Mouse (Mus musculus) left cerebral cortex, adult 11 months (tissue): Measurements from ENCODE around the gene Magi2.

Experiments
- DNase-seq: peaks from one replicate; pipeline ENCODE4 v3.0.0; 2022; ENCODE audit warnings: low spot score

Magi2 gene

DNA sequence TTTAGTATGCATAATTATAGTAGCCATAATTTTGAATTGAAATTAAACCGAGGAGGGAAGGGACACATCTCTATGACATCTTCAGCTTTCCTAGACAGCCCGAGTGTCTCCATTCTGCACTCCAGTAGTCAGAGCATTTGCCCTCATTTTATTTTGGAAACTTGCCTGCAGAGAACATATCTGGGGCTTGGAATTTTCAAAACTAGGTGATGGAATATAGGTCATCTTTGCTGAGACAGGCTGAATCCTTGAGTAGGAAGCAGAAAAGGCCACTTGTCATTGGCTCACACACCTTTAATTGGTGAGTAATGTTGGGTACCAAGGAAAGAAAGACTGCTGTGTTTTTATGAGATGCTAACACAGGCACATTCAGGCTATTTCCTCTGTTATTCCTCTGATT lies 724.3 kb downstream of the Magi2 start:
- DNase-seq = no peak

DNA sequence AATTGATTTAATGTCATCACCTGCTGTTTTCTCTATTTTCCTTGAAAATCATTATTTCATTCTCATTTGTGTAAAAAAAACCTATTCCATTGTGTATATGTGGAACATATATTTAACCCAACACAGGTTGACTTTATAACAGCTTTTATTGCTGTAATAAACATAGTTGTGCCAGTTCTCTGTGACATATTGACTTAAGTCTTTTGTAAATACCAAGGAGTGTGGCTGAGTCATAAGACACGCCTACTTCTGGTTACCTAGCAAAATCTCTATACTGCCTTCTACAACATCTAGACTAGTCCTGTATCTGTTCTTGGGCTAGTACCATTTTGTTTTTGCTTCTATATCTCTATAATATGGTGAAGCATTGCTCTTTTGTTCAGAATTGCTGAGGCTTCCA lies 737.3 kb downstream of the Magi2 start:
- DNase-seq = no peak

DNA sequence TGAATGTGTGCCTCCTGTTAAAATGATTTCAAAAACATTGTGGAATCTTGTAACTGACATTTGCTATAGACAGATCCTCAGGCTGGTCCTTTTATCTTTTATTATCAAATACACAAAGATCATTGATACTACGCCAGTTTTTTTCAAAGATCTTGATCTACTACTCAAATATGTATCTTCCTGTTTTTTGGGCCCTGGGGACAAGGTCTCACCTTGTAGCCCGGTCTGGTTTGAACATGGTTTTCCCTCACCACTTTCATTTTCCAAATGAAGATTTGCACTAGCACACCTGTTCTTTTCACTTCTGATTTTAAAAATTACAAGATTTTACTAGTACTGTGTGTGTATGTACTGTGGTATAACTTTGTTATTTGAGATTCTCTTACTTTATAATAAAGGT lies 745.9 kb downstream of the Magi2 start:
- no peak for DNase-seq

DNA sequence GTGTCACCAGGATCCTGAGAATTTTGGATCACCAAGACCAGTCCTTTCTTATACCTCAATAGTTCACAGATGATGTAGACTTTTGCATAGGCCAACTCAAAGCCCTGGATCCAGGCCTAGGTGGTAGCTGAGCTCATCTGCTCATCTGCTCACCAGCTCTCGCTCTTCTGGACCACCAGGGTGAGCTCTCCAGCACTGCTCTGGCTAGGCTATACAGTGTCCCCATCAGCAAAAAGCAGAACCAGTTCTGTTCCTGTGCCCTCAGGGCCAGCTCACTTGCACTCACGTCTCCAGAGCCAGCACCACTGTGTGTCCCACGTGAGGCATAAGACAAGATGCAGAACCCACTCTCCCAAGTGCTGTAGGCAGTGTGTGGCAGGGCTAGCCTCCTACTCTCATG lies 747.0 kb downstream of the Magi2 start:
- DNase-seq = no peak

DNA sequence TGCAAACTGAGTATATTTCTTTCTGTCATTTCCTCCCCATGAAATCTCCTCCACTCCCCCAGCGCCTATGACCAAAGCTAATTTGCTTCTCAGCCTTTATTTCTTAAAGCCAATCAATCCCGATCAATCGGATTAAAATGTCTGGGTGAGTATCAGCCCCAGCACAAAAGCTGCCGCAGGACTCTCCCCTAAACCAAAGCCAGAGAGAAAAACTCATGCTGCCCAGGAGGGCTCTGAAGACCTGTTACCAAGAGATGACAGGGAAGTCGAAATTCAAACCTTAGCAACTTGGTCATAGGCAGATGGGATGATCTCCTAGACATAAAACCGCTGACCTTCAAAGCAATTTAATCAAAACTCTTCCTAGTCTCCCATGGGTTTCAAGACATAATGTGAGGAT lies 754.7 kb downstream of the Magi2 start:
- DNase-seq = no peak

DNA sequence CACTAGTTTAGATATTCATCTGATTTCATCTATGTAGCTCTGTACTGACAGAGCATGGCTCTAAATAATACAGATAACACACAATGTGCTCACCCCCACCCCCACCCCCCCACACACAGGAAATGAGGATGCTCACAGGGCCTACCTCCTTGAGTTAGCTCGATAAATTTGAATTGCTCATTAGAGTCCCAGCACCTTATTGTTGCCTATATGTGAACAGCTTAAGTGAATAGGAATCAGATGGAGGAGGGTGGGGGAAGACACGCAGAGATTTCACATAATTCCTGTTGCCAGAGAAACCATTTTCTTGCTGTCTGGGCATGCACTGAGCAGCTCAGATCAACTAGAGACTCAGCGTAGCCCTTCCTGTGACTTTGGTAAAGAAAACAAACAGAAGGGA lies 755.2 kb downstream of the Magi2 start:
- DNase-seq = no peak

DNA sequence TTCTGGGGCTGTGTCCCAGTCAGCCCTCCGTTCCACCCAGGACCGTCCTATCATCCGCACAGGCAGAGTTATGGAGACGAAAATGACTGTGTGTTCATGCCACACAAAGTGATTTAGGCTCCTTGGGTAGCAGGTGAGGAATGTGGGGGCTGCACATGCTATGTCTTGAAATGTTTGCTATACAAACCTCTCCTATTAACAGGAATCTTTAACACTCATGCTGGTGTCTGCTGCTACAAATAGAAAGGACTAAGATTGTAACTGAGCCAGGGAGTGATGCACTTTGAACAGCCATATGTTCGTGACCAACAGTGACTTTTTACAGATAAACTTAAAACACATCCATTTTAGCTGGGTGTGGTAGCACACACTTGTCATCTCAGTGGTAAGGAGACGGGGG lies 772.6 kb downstream of the Magi2 start:
- DNase-seq = no peak

DNA sequence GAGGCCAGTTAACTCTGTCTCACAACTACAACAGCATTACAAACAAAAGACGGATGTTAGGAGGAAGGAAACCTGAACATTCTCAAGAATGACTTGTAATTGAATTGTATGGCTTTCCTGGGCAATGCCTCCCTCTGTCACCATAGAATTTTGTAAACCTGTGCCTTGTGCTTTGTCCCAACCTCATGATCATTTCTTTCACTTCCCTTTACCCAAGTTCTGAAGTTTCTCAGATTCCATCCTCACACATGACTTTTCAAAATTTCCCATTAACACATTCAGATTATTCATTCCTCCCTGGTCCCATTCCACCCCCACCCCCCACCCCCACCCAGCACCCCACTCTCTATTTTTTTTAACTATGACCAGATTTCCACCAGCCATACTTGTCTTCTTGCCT lies 773.1 kb downstream of the Magi2 start:
- no peak for DNase-seq

DNA sequence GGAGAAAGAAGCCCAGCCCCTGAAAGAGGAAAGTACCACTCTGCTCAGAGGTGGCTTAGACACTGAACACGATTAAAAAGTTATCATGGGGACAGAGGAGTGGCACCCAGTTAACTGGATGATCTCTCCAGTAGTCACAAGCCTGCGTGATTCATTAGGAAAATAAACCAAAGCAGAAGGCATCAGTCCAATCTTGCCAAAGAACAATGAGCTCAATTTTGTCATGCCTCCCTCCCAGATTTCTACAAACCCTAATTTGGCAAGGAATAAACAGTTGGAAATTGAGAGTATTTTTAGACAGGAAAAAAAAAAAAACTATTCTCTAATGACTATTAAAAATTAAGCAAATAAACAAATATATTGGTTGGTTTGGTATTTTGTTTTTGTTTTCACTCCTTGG lies 779.8 kb downstream of the Magi2 start:
- DNase-seq = no peak

DNA sequence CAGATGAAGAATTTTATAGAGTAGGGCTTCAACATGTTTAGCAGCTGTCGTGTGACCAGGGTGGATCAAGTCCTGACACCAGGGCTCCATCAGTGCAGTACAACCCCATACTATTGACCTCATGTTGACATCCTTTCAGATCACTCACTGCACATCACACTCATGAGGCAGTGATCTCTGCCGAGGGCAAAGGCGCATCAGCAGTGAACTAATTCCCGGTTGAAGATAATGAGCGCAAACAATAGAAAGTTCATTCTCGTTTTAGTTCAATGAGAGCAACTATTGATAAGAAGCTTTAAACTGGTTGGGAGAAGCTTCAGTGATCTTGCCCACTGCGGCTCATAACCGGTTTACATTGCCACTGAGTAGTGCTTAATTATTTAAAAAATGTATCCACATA lies 780.4 kb downstream of the Magi2 start:
- DNase-seq = no peak

DNA sequence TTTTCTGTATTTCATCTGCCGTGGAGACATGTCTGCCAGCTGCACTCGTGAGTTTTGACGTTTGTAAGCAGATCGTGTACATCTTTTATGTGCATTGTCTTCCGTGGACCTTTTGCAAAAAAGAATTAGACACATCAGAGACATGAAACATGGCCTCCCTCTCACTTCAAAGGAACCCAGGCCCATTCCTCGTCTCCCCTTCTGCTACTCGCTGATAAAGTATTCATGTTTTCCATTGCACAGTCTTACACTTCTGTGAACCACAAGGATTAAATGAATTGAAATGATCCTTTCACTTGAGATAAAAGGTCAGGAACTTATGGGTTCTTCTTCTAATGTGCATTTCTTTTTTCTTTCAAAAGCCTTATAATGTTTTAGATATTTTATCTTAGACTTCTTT lies 783.4 kb downstream of the Magi2 start:
- DNase-seq = no peak

DNA sequence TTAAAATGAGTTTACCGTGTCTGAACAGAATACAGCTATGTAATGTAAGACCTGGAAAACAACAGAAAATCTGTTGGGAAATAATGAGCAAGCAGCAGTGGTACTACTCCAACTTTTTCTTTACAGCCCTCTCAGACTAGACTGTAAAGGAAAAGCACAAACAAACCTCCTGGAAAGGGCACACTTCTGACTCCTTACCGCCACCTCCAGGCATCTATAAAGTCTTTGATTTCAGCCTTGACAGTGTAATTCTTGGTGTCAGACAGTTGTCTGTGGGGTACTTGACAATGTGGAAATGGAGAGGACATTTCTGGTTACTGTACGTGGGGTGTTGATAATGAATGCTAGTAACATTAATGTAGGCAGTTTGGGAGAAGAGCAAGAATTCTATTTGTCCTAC lies 791.2 kb downstream of the Magi2 start:
- no peak for DNase-seq

DNA sequence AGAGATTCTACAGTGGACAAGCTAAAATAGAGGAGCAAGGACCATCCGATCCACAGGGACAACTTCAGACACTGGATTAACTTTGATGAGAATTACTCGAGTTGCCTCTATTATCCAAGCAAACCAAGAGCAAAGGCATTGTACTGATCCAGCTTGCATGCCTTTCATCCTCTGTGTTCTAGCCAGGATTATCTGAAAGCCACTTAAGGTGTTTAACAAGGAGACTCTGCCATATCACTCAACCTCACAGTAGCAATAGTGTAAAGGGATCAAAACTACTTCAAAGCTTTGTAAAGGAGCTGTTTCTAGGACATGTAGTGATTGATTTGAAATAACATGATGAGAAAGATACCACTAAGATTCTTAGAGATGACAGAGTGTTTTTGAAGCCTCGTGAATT lies 819.8 kb downstream of the Magi2 start:
- DNase-seq = no peak

DNA sequence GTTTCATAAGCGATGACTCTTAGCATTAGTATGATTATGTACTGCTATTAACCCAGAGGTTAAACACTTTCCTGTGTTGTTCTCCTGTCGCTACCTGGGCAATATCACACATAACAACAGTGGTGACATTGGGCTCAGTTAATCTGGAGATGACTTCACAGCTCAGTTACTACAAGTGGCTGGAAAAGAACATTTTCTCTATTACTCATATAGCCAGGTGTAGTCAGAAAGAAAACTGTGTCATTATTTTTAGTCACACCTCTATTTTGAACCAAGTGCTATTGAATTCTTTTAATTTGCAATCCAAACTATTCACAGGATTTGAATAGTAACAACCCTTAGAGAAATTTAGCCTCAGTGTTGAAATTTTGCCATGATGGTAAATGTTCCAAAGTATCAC lies 821.5 kb downstream of the Magi2 start:
- DNase-seq = no peak

DNA sequence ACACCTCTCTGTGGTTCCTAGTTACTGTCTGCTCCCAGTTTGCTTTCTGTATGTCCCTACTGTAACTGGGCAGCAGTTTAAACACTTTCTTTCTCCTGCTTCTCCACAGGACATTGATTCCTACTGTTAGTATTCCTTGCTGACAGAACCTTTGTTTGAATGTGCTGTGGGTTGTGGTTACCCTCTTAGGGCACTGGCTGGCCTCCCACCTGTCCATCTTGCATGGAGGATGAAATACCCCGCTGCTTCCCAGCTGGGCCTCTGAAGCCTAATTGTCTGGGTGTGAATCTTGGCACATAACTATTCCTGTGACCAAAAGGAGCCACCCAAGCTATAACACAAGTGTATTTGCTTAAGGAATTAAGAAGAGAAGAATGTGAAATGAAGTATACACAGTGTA lies 823.4 kb downstream of the Magi2 start:
- no peak for DNase-seq

DNA sequence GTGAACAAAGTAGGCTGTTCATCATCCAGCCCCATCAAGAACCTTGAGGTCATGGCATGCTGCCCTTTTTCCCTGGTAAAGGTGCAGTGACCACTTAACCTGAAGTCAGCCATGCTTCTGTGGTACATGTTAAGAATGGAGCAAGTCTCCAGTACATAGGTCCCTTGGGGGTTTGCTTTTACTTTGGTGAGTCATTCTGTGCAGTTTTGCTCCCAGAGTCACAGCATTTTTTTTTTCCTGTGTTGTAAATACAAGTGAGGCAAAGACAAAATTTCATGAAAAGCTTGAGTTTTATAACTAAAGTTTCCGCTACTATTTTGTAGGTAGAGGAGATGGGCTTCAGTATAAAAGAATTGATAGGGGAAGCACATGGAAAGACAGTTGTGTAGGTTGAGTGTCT lies 828.2 kb downstream of the Magi2 start:
- DNase-seq = no peak

DNA sequence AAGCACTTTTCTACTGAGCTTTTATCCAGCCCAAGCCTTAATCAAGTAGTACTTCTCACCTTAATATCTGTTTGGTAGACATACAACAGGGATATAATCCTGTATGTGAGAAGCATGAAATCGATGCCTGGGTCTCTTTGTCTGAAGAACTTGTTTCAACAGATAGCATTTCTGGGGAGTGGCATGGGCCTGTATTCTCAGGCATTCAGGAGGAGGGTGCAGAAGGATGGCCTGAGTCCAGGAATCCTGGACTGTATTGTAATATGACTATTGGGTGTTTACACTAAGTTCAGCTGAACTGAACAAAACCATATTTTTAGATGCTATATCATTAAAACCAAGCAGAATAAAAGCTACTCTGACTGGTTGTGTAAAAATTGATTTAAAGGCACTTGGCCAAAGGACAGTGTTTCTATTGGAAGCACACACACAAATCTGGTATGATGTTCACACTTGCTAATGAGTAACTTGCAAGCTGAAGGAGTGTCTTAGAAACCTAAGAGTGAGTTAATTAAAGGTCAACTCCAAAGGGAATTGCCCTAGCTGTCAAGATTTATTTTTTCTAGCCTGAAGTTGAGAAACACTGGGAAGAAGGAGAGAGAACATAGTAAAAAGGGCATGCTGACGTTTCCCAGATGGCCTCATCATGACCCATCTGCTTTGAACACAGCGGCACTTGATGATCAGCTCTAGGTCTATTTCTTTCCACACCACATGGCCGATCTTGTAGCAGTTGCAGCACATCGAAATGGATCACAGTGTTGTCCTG lies 829.4 kb downstream of the Magi2 start:
- no peak for DNase-seq

DNA sequence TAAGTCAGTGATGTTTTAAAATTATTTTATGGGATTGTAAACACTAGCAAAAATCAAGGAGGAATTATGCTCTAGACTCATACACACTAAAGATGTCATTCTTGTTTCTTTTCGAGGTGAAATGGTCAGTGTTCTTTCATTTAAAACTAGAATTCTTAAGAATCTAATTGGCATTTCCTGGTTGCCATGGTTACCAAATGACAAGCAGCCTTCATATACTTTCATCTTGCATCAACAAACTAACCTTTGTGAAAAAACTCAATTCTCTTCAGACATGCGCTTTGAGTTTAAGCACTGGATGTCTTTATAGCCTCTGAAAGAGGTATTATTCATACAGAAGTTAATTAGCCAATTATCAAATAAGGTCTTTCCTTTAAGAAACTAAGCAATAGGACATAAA lies 830.0 kb downstream of the Magi2 start:
- DNase-seq = no peak

DNA sequence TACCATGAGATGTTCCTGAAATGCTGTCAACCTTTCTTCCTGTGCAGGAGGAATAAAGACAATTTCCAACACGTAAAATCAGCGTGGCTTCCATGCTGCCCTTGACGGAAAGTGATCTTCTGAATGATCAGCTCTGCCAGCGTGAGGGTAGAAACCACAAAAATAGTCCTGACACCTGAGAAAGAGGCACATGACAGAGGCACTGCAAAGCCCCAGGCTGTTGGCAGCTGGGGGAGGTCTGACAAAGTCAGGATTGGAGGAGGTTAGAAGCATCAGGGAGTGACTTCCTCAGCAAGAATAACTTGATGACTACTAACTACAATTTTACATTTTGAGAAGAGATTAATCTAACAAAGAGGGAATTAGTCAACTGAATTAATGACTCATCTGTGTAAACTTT lies 835.2 kb downstream of the Magi2 start:
- no peak for DNase-seq

DNA sequence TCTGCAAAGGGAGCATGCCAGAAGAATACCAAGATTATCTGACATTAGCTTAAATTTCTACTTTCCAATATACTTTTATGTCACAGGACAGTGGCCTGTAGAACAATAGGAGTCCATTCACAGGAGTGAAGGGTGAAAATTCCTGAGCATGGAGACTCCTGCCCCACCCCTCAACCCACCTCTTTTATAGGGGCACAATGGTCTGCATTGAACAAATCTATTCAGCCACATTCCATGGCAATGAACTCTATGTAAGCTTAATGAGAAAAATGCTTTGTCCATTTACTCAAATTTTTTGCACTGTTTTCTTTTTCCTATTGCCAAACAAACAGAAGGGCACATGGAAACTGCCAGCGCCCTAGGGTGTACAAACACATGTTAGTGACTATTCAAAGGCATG lies 838.2 kb downstream of the Magi2 start:
- no peak for DNase-seq

DNA sequence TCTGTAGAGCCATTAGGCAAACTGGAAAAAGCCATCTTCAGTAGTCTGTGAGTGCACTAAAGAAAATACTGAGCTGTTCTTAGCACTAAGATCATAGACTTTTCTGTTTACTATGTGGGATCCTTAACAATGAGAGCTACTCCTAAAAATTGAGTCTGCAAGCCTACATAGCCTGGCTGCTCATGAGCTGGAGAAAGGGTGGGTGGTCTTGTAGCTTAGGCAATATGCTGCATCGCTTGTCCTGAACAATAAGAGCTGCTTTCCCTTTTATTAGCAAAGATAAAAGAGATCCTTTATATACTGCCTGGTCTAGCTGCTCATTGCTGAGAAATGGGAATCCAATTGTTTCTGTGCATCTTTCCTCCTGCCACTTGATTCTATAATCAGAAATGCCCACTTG lies 841.7 kb downstream of the Magi2 start:
- DNase-seq = no peak

DNA sequence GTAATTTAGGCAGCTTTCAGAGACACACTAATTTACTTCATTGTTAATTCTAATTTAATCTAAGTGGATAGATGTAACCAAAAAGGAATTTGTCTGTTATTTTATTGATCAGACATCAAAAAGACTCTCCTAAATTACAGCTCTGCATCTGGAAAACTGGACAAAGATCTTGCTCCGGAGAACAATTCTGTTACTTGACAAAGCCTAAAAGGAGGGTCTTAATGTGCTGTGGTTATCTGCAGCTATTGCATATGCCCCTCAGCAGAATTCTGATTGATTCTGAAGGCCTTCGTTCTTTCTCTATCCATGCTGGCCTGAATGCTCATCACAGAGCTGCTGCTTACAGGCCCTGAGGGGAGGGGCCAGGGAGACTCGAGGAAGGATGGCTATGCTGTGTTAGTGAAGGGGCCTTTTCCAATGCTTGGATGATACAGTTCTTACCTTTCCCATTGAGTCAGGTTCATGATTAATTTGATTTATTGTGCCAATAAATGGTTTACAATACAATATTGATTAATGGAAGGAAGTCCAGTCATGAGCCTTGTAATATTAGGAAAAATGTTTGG lies 842.2 kb downstream of the Magi2 start:
- DNase-seq = no peak

DNA sequence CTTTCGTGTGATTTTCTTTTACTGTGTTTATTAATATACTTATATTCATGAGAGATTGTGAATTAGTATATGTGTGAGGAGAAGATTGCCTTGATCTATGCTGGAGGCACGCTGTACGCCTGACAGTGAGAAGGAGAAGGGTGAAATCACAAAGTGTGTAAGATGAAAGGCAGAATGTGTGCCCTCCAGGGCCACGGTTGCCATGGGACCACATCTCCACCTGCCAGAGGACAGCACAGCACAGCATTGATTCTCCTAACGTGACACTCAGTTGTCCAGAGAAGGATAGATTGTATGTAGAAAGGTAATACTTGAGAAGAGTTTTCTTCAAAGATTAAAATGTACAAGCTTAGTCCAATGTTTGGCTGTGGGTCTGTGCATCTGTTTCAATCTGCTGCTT lies 847.3 kb downstream of the Magi2 start:
- DNase-seq = no peak

DNA sequence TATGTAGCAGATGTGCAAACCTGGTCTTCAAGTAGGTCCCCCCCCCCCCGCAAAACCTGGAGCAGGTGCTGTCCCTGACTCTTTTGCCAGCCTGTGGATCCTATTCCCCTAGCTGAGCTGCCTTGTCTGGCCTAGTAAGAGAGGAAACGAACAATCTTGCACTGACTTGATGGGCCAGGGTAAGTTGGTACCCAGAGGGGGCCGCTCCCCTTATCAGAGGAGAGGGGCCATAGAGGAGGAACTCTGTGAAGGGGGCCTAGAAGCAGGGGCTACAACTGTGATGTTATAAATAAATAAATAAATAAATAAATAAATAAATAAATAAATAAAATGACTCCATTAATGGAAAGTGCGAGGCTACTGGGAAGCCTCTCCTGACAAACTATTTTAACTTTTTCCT lies 848.0 kb downstream of the Magi2 start:
- no peak for DNase-seq
